Mouse (Mus musculus): ENCODE measurements around the gene Rpl10a.
"Not testable (repeated sequence)": the region's sequence is repeated elsewhere in the genome, so short reads cannot be mapped to it uniquely, and the experiment has no call there.

Rpl10a gene

GRCm38 (mm10) chr17:28310831-28311230 lies 17.4 kb upstream of the Rpl10a start:
- DNase-seq = no peak

DNA sequence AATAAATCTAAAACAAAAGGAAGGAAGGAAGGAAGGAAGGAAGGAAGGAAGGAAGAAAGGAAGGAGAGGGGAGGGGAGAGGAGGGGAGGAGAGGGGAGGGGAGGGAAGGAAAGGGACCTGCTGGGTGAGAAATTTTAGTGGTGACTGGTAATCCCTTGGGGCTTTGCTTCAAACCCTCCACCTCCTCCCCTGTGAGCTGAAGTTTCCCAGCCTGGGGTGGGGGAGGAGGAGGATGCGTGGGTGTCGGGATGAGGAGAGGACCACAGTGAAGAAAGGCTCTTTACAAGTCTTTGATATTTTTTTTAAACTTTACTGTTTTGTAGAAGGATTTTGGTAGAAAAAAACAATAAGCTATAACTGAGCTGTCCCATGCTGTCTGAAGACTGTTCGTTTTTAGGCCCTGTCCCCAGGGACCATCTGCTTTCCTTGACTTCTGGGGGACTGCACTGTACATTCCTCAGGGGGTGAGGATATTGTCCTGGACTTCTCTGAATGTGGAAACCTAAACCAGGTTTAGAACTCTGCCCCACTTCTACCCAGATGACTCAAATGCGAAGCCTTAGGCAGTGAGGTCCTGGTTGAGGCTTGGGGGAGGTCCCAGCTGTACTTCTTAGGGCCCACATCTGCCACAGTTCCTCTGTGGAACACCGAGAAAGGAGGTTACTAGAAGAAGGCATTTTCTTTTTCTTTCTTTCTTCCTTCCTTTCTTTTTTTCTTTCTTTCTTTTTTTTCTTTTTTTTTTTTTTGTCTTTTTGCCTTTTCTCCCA lies 16.7 kb upstream of the Rpl10a start:
- DNase-seq = no peak

DNA sequence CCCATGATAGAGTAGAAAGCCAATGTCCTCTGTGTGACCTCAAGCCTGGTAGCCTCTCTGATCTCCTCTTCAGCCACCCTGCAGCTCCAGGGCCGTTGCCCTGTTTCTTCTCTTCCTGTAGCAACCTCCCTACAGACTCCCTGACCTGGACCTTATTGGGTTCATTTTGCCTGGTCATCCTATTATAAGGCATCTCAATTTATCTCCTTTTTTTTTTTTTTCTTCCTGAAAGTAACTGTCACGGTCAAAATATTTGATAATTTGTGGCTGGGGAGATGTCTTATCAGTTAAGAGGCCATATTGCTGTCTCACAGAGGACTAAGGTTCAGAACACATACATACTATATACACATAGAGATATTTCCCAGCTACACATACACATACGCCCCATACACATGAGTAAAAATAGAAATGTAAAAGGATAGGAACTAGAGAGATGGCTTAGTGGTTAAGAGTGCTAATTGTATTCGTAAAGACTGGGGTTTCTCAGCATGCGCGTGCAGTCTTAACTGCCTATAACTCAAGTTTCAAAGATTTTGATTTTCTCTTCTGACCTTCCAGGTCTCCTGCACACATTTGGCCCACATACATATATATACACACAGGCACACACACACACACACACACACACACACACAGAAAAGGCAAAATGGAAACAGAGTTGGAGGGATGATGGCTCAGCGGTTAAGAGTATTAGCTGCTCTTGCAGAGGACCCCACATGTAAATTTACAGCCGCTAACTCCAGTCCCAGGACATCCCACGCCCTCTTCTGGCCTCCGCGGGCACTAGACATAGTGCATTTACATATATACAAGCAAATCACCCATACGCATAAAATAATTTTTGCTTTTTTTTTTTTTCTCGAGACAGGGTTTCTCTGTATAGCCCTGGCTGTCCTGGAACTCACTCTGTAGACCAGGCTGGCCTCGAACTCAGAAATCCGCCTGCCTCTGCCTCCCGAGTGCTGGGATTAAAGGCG lies 15.7 kb upstream of the Rpl10a start:
- peak; percentile 65 for DNase-seq

- DNase-seq = peak; percentile 100
Measured at GRCm38 (mm10) chr17:28313212-28313879, 14.9 kb upstream of the Rpl10a start, which contains the start of gene Fance. Gene Fance (plus strand): TSS chr17:28313519.

DNA sequence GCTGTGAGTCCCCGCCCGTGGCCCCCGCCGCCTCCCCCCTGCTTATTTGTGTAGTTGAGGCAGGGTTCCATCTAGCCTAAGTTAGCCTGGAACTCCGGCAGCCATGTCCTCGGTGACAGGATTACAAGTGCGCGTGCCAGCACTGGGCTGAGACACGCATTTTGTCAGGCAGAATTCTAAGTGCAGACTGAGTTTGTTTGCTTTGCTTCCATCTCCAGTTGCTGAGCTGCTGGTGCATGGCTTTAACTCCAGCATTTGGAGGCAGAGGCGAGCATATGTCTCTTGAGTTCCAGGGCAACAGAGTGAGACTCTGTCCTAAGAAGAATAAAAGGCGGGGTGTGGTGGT lies 14.4 kb upstream of the Rpl10a start:
- DNase-seq = no peak

DNA sequence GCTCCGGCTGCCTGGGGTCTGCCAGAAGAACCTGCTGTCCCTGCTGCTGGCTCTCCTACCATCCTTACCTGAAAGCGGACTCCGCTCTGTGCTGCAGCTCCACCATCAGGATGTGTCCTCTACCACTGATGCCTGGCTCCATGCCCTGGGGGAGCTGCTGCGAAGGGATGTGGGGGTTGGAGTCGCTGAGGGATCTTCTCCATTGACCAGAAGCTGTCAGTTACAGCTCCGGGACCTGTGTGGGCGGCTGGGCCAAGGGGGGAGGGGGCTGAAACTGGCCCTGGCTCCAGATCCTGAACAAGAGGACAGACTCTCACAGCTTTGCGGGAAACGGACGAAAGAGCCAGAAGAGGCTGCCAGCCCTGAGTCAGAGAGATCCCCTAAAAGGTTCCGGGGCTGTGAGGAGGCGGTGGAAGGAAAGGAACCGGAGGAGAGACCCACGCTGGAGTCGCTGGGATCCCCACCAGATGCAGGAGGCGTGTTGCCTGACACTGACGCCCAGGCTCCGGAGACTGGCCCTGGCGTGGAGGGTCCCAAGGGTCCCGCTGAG lies 12.6 kb upstream of the Rpl10a start:
- no peak for DNase-seq

- DNase-seq = no peak
Measured at GRCm38 (mm10) chr17:28316476-28316875, 11.8 kb upstream of the Rpl10a start.

GRCm38 (mm10) chr17:28317091-28317490 lies 11.2 kb upstream of the Rpl10a start:
- peak; percentile 36 for DNase-seq

DNA sequence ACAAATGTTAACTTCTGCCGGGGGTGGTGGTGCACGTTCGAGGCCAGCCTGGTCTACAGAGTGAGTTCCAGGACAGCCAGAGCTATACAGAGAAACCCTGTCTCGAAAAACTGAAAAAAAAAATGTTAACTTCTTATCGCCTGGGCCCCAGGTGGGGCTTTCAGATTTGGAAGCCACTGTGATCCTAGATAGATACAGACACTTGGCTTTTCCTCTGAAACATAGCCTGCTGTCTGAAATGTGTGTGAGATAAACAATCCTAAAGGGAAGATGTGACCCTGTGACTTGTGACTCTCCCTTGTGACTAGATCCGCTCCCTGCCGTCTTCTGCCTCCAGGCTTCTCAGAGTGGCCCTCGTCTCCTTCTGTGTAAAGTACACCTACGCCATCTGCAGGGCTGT lies 10.5 kb upstream of the Rpl10a start:
- no peak for DNase-seq

- DNase-seq = no peak
Measured at GRCm38 (mm10) chr17:28321700-28322099, 6.6 kb upstream of the Rpl10a start.

DNA sequence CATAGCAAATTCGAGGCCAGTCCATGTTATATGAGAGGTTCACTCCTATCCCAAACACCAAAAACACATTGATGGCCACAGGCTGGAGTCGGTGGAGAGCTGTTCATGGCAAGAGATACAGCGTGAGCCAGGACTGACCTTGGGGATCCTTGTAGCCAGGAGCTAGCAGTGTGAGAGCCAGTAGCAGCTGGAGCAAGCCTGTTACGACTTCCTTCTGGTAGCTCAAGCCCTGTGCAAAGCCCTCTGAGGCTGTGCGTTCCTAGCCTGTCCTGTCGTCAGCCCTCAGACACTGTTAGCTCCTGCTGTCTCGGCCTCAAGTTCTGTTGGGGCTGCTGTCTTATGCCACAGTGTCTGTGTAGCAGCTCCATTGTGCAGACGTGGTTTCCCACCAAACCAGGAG lies 4.5 kb upstream of the Rpl10a start:
- DNase-seq = no peak

DNA sequence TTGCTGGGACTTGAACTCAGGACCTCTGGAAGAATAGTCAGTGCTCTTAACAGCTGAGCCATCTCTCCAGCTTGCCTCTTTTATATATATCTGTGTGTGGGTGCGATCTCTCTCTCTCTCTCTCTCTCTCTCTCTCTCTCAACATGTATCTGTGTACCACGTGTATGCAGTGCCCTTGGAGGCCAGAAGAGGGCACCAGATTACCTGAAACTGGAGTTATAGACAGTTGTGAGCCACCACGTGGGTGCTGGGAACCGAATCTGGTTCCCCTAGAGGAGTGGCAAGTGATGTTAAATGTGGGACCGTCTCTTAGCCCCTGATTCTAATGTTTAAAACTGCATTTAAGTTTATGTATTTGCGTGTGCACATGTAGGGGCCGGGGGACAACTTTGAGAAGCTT lies 3.9 kb upstream of the Rpl10a start:
- not testable (repeated sequence) for DNase-seq

DNA sequence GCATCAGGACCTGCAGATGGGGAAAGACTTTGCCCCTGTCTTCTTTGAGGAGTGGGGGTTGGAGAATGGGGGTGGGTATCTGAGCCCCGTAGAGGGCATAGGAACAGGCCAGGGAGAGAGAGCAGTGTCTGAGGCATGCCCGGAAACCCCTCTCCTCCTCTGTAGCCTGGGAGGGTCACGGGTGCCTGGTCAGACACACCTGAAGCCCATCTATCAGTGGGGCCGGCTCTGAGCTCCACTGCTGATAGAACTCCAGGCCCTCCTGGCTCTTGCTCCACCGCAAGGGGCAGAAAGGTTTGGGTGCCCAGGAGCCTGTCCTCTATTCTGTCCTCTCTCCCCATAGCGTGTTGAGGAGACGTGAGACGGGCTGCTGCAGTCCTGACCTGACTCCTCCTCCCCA lies 2.5 kb upstream of the Rpl10a start:
- DNase-seq = no peak

DNA sequence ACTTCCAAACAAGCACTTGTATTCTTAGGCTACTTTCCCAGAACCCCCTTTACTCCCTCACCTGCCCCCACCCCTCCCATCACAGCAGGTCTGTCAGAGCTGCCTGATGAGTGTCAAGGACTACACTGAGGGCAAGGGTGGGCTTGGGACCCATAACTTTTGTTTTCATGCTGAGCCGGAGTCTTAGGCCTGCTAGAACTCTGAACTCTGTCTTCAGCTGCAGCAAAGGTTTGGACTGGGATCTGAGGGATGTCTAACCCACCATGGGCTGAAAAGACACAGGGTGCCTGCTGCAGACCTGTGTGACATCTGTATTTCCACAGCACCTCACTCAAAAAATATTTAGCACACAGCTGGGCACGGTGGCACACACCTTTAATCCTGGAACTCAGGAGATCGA lies 1.3 kb upstream of the Rpl10a start:
- DNase-seq = no peak

DNA sequence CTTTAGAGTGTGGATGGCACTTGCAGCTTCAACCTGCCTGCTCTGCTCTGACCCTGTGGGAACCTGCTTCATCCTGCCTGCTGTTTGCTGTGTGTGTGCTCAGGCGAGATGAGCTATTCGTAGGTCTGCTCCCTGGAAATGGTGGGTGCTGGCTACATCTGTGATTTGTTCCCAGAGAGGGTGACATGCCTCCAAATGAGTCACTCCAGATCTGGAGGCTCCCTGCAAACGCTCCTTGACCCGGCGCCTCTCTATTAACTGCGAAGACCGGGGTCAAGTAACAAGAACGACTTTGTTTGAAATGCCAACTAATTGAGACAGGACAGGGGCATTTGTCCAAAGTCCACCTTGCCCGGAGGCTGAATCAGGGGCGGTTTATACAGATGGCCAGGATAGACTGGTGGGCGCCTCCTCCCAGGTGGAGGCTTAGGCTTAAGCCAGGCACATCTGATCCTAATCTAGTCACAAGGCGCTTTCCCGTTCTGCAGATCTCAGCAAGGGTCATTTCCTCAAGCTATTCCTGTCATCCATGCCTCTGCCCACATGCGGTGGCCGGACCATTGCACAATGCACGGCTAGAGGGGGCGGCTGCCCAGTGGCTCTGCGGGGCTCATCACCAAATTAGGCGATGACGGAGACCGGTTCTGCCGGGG lies 472 bp upstream of the Rpl10a start:
- no peak for DNase-seq

DNA sequence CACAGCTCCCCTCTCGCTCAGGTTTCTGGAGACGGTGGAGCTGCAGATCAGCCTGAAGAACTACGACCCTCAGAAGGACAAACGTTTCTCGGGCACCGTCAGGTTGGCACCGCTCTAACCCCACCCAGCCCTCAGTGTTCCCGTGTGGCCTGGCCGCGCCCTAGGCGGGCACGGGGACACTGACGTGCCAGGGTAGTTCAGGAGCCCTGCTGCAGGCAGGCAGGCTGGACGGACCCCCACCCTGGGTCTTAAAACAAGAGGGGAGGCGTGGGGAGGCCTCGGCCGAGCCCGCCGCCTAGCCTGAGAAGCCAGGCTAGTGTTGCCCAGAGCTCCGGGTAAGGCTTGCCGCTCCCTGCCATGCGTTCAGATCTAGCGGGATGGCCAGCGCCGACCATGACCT lies 675 bp downstream of the Rpl10a start:
- peak; percentile 48 for DNase-seq

- DNase-seq = no peak
Measured at GRCm38 (mm10) chr17:28329503-28330231, 1.4 kb downstream of the Rpl10a start.

DNA sequence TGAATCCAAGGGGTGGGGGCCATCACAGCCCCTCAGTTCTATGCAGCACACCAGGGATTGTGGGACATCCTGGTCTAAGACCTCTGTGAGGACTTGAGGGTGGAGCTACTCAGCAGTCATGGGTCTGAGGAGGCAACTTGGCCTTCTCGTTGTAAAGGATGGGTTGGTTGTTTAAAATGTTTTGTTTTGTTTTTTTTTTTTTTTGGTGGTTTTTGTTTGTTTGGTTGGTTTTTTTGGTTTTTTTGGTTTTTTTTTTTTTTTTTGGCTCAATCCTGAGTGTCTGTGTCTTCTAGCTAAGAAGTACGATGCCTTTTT lies 1.9 kb downstream of the Rpl10a start:
- DNase-seq = no peak

DNA sequence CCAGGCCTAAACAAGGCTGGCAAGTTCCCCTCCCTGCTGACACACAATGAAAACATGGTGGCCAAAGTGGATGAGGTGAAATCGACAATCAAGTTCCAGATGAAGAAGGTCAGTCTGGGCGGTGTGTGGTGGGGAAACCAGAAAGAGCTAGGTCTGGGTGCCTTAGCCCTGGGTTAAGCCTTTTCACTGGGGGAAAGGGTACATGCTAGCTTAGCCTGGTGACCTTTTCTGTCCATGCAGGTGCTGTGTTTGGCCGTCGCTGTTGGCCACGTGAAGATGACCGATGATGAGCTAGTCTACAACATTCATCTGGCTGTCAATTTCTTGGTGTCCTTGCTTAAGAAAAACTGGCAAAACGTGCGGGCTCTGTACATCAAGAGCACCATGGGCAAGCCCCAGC lies 2.3 kb downstream of the Rpl10a start:
- DNase-seq = not testable (repeated sequence)

- peak; percentile 43 for DNase-seq
Measured at GRCm38 (mm10) chr17:28331241-28332112, 3.2 kb downstream of the Rpl10a start.
